ENCODE assay signal across 8 mouse cellular contexts in genomic region chr8:105469041-105469695, GRCm38 (mm10). TPM values are rescaled to one million over a fixed set of nuclear protein-coding genes. Genes with fewer than 3 reads are reported as not detected.
A peak's percentile ranks its signal among the peaks of the same experiment; 100 is the strongest.
DNase-seq lines count a peak whose midpoint lies in the region; ATAC-seq and TF ChIP-seq lines count a peak whose summit lies in the region.

No protein-coding gene starts in this region.

- 0 out of 2 replicates have a peak, but pooled peaks cover 4% of the 10 kb centered on the region for H3K36me3 ChIP-seq in E14TG2a.4 (ENCODE audit: insufficient read depth, low read length)
- peaks cover 9% of the 10 kb centered on the region for H3K36me3 ChIP-seq in forebrain, embryonic 10.5 days (replicated peaks)
- H3K36me3 ChIP-seq in hindbrain, embryonic 15.5 days: peaks cover 5% of the 10 kb centered on the region; the same call in 1 of the 2 replicates

- H3K9ac ChIP-seq in hindbrain, embryonic 15.5 days: peak overlapping the region; percentile 64

- peak overlapping the region; percentile 69 for H3K27ac ChIP-seq in forebrain, embryonic 10.5 days
- H3K27ac ChIP-seq in hindbrain, embryonic 15.5 days (replicated peaks): peak overlapping the region; percentile 78

- 37% methylated on average over 6 of the region's 6 CpGs for WGBS in forebrain, embryonic 10.5 days
- 13% methylated on average over 6 of the region's 6 CpGs for WGBS in hindbrain, embryonic 15.5 days

- H3K4me2 ChIP-seq in hindbrain, embryonic 15.5 days: peak overlapping the region; percentile 64

- H3K4me1 ChIP-seq in E14TG2a.4 (replicated peaks; ENCODE audit: low read depth, low read length): peaks cover 72% of the 10 kb centered on the region
- peaks cover 68% of the 10 kb centered on the region for H3K4me1 ChIP-seq in forebrain, embryonic 10.5 days
- peaks cover 64% of the 10 kb centered on the region for H3K4me1 ChIP-seq in hindbrain, embryonic 15.5 days (replicated peaks)

- peak; percentile 28 for ATAC-seq in hindbrain, embryonic 15.5 days (ENCODE audit: low FRiP score, low read depth)

- H3K27me3 ChIP-seq in E14TG2a.4 (ENCODE audit: insufficient read depth, low read length): peaks cover 70% of the 10 kb centered on the region
- H3K27me3 ChIP-seq in forebrain, embryonic 10.5 days (ENCODE audit: poor library complexity, severe bottlenecking): peaks cover 47% of the 10 kb centered on the region
- H3K27me3 ChIP-seq in hindbrain, embryonic 15.5 days: no peaks in the 10 kb centered on the region

- 0 out of 2 replicates have a peak overlapping the region, but pooled peaks have one; percentile 39 for H3K4me3 ChIP-seq in E14TG2a.4 (replicated peaks; ENCODE audit: low read length)
- no peak overlapping the region for H3K4me3 ChIP-seq in forebrain, embryonic 10.5 days
- peak overlapping the region; percentile 48 for H3K4me3 ChIP-seq in hindbrain, embryonic 15.5 days

- no peaks in the 10 kb centered on the region for H3K9me3 ChIP-seq in E14TG2a.4 (ENCODE audit: low read length)
- H3K9me3 ChIP-seq in forebrain, embryonic 10.5 days: no peaks in the 10 kb centered on the region
- H3K9me3 ChIP-seq in hindbrain, embryonic 15.5 days: no peaks in the 10 kb centered on the region

- TF ChIP-seq CTCF in E14TG2a.4 (conservative IDR thresholded peaks at IDR 0.05; ENCODE audit: low read length): no peak

- peak; percentile 76 for DNase-seq in R1 (ENCODE audit: low read depth, low spot score)
- peak; percentile 63 for DNase-seq in forebrain, embryonic 10.5 days (ENCODE audit: extremely low spot score, low spot score)
- peak; percentile 85 for DNase-seq in lung, postnatal 25 days (ENCODE audit: low spot score)
- DNase-seq in right cerebral cortex, postnatal 10 days (ENCODE audit: low spot score in 2 of 2): peak; percentile 72 to 76
- DNase-seq in adrenal gland, adult 18-20 months (ENCODE audit: low spot score in 2 of 2): no peak
- DNase-seq in thymus, postnatal 0 days (ENCODE audit: low spot score): no peak

RNA-seq across cellular contexts. Expression of gene Tppp3, which starts 2.2 kb away (rescaled TPM):
- polyA plus RNA-seq in forebrain, embryonic 10.5 days (2016; fragmentation: Nextera tagmentation; extraction: Ambion mirVana): 23.3 and 23.9 TPM in 2 replicates
- 197 and 207 TPM in 2 replicates for polyA plus RNA-seq in hindbrain, embryonic 15.5 days (2015; fragmentation: Nextera tagmentation; extraction: Ambion mirVana)
- total RNA-seq in adrenal gland, adult 18-20 months (2021): 10 to 100 TPM; 24.0 to 43.0 TPM
- polyA plus RNA-seq in thymus, postnatal 0 days (2015; fragmentation: Nextera tagmentation; extraction: Ambion mirVana): 31.9 and 42.4 TPM in 2 replicates

RNA-seq across cellular contexts. Expression of gene Zdhhc1, which starts 27.5 kb away (rescaled TPM):
- polyA plus RNA-seq in forebrain, embryonic 10.5 days (2016; fragmentation: Nextera tagmentation; extraction: Ambion mirVana): 12.9 and 18.5 TPM in 2 replicates
- 39.8 and 41.9 TPM in 2 replicates for polyA plus RNA-seq in hindbrain, embryonic 15.5 days (2015; fragmentation: Nextera tagmentation; extraction: Ambion mirVana)
- total RNA-seq in adrenal gland, adult 18-20 months (2021): 10 to 100 TPM; 18.1 to 18.3 TPM
- polyA plus RNA-seq in thymus, postnatal 0 days (2015; fragmentation: Nextera tagmentation; extraction: Ambion mirVana): 5.8 and 6.9 TPM in 2 replicates

RNA-seq across cellular contexts. Expression of gene Hsd11b2, which starts 49.4 kb away (rescaled TPM):
- polyA plus RNA-seq in forebrain, embryonic 10.5 days (2016; fragmentation: Nextera tagmentation; extraction: Ambion mirVana): 12.3 and 15.6 TPM in 2 replicates
- 7.2 and 9.7 TPM in 2 replicates for polyA plus RNA-seq in hindbrain, embryonic 15.5 days (2015; fragmentation: Nextera tagmentation; extraction: Ambion mirVana)
- under 1 TPM; 0.16 to 0.53 TPM for total RNA-seq in adrenal gland, adult 18-20 months (2021)
- polyA plus RNA-seq in thymus, postnatal 0 days (2015; fragmentation: Nextera tagmentation; extraction: Ambion mirVana): 0.26 and 0.28 TPM in 2 replicates

RNA-seq across cellular contexts. Expression of gene Lrrc36, which starts 55.8 kb away (rescaled TPM):
- 0.36 and 0.93 TPM in 2 replicates for polyA plus RNA-seq in forebrain, embryonic 10.5 days (2016; fragmentation: Nextera tagmentation; extraction: Ambion mirVana)
- polyA plus RNA-seq in hindbrain, embryonic 15.5 days (2015; fragmentation: Nextera tagmentation; extraction: Ambion mirVana): 0.75 and 1.3 TPM in 2 replicates
- total RNA-seq in adrenal gland, adult 18-20 months (2021): 1 to 10 TPM; 3.3 to 4.5 TPM
- polyA plus RNA-seq in thymus, postnatal 0 days (2015; fragmentation: Nextera tagmentation; extraction: Ambion mirVana): 0.28 and 0.47 TPM in 2 replicates

RNA-seq across cellular contexts. Expression of gene Kctd19, which starts 55.9 kb away (rescaled TPM):
- polyA plus RNA-seq in forebrain, embryonic 10.5 days (2016; fragmentation: Nextera tagmentation; extraction: Ambion mirVana): not detected in 2 replicates
- not detected in 2 replicates for polyA plus RNA-seq in hindbrain, embryonic 15.5 days (2015; fragmentation: Nextera tagmentation; extraction: Ambion mirVana)
- total RNA-seq in adrenal gland, adult 18-20 months (2021): under 1 TPM in 1 of 2 experiments, not detected in 1; 0.13 TPM
- polyA plus RNA-seq in thymus, postnatal 0 days (2015; fragmentation: Nextera tagmentation; extraction: Ambion mirVana): 0.04 and 0.31 TPM in 2 replicates

Comparison
In these comparisons a context has a peak if more than half of its experiments do, and no peak if none do; other contexts are left out.
1. DNase-seq: peak in R1 (single experiment), forebrain, embryonic 10.5 days (single experiment), lung, postnatal 25 days (single experiment) and right cerebral cortex, postnatal 10 days (2 of 2); none in adrenal gland, adult 18-20 months (0 of 2) and thymus, postnatal 0 days (single experiment).